Mouse (Mus musculus) spleen, postnatal 4 days (tissue): ENCODE data around the gene Sept8.
"Not testable (repeated sequence)": the region's sequence is repeated elsewhere in the genome, so short reads cannot be mapped to it uniquely, and the experiment has no call there.

Experiments
- DNase-seq, 2 experiments: peaks; one replicate each; pipeline ENCODE4 v3.0.0; 2022; ENCODE audit warnings: low spot score in 2 of 2

Sept8 gene

GRCm38 (mm10) chr11:53525461-53525860 is 6.4 kb downstream of the Sept8 start:
- DNase-seq = no peak

DNA sequence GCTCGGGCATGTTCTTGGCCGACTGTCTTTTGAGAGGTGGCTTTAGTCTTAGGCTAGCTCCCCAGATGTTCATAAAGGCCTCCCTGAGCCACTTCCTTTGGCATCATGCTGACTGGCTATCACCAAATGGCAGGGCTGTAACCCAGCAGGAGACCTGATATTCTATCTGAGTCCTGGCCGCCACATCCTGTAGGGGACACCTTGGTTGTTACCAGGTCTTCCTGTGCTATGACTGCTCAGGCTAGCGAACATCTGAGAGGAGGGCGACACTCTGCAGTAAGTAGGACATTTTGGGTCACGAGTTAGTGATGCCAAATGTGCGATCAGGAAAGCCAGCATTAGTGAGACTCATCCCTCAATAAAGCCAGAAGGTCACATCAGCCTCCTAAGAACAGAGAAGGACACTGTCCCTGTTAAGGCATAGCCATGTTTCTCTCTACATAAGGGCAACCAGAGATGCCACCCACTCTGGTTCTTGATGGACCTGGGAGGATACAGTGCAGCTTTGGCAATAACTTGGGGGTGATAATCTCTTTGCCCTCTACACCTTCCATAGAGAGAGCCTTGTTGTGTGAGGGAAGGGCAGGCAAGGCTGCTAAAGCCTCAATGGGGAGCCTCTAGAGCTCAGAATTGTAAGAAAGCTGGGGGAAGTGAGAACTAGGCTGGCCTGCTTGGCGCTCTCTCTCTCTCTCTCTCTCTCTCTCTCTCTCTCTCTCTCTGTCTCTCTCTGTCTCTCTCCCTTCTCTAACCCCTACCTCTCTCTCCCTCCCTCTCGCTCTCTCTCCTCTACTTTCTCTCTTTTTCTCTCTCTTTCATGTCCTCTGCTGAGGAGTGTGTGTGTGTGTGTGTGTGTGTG is 9.6 kb downstream of the Sept8 start:
- DNase-seq = no peak

DNA sequence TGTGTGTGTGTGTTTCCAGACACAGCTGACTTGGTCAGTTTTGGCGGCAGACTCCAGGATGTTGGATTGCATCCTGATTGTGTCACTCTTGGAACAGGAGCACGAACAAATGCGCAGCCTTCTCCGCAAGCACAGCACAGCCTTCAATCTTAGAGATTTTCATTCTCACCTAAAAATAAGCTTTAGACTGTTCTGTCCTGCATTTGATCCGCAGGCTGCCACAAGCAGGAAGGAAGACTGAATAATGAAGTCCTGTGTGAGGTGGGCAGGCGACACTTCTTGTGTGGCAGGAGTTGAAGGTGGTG is 10.1 kb downstream of the Sept8 start:
- DNase-seq = no peak

- DNase-seq = no peak
Observed at GRCm38 (mm10) chr11:53530001-53530400, 10.9 kb downstream of the Sept8 start.

- no peak for DNase-seq
Observed at GRCm38 (mm10) chr11:53531578-53532230, 12.6 kb downstream of the Sept8 start.

DNA sequence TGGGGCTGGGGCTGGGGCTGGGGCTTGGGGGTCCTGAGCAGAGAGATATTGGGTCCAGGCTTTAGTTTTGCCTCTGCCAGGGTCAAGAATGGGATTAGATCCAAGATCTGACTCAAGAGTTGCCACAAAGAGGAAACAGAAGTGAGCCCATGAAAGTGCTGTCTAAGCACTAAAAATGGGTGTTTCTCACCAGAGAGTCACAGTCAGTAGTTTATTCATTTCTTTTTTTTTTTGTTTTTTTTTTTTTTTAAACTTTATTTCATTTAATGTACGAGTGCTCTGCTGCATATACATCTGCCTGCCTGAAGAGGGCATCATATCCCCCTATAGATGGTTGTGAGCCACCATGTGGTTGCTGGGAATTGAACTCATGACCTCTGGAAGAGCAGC is 13.2 kb downstream of the Sept8 start:
- no peak for DNase-seq

GRCm38 (mm10) chr11:53539002-53539491 is 20.0 kb downstream of the Sept8 start:
- no peak for DNase-seq

- no peak for DNase-seq
Observed at GRCm38 (mm10) chr11:53540394-53540793, 21.3 kb downstream of the Sept8 start.

DNA sequence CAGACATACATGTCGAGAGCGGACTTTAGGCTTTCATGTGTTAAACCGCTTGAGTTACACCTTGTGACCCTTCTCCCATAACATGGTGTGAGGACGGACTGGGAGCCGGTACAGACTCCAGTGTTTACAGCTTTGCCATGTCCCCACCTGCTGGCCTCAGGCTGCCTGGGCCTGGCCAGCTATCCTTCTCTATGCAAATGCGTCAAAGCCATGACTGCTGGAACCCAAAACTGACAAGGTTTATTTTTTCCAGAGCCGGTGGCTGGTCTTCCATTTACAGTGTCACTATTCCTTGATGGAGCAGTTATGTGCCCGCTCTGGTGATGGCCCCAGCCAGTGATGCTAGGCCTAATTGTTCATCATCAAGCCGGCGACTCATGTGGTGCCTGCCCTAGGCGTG is 22.2 kb downstream of the Sept8 start:
- no peak for DNase-seq

DNA sequence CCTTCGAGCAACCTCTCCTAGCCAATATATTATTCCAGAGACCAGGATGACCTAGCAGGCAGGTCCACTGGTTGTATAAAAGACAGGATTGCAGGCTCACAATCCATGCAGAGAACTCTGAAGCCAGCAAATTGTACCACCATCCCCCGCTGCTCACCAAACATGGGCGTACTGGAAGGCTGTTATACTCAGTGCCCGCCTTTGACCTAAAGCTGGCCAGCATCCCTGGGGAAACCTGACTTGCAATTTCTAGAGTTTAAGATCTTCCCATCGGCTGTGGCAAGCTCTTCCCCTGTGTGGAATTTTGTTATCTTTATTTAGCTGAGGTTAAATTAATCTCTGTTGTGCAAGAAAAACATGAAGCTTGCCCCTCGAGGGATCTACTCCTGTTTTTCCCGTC is 24.0 kb downstream of the Sept8 start:
- no peak for DNase-seq

GRCm38 (mm10) chr11:53546271-53546670 is 27.2 kb downstream of the Sept8 start:
- no peak for DNase-seq

DNA sequence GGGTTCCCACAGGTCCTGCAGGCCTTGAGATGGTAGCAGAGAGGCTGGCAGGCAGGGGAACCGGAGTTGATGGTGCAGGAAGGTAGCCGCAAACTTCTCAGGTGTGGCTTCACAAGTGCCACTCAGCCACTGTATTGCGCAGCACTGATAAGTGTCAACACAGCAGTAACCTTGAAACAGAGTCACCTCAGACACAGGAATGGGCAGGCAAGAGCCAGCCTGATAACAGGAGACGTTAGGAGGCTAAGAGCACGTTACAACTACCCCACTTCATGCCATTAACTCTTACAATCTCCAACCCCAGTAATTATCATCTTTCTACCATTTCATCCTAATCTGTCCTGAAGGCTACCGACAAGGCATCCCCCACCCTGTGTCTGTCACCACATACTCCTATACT is 28.5 kb downstream of the Sept8 start:
- no peak for DNase-seq

DNA sequence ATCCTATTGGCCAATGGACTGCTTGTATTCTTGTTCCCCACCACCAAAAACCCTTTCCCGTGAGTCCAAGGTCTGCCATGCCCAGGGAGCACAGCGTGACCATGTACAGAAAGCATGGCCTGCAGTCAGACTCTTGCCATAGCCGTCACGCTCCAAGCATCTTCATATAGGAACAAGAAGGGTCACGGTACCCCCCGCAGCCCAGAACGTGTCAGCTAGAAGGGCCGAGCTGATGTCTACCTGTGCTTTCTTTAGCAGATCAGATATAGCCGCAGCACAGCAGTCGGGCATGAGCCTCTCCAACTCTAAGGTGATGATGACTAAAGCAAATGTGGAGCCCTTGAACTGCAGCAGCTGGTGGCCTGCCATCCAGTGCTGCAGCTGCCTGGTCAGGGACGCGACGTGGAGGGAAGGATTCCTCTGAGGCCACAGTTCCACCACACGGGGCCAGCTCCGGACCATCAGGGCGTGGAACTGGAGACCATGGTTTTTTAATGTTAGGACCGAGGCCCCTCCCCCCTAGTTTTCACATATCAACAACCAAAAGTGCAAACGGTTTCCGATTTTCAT is 29.1 kb downstream of the Sept8 start:
- peak in 1 of 2 experiments; percentile 55 for DNase-seq

GRCm38 (mm10) chr11:53550714-53551113 is 31.7 kb downstream of the Sept8 start:
- DNase-seq = no peak

- DNase-seq = peak; percentile 36 to 65
Observed at GRCm38 (mm10) chr11:53551754-53552153, 32.7 kb downstream of the Sept8 start.

DNA sequence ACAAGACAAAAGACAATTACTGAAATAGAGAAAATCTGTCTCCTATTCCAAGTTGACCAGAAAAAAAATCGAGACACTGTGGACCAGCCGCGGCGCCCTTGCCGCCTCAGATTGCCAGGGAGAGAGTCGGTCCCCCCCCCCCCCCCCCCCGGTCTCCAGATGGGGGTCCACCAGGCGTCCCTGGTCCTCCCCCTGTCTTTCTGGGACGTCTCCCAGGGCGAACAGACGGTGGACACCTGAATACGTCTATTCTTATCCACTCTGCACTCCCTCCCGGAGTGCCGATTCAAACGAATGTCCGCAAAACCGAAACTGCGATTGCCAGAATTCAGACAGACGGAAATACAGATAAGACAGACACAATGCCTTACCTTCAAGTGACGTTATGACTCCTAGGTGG is 37.5 kb downstream of the Sept8 start:
- not testable (repeated sequence) for DNase-seq

DNA sequence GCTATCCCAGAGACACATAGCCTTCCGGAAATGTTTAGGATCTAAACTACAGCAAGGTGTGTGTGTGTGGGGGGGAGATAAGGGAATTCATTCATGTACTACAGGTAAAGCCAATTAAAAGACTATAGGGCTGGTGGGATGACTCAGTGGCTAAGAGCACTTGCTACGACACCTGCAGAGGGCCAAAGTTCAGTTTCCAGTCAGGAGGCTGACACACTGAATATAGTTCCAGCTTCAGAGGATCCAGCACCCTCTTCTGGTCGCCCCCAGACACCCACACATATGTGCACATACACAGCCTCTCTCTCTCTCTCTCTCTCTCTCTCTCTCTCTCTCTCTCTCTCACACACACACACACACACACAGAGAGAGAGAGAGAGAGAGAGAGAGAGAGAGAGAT is 38.9 kb downstream of the Sept8 start:
- DNase-seq = not testable (repeated sequence)

GRCm38 (mm10) chr11:53559980-53560379 is 40.9 kb downstream of the Sept8 start:
- DNase-seq = not testable (repeated sequence)

DNA sequence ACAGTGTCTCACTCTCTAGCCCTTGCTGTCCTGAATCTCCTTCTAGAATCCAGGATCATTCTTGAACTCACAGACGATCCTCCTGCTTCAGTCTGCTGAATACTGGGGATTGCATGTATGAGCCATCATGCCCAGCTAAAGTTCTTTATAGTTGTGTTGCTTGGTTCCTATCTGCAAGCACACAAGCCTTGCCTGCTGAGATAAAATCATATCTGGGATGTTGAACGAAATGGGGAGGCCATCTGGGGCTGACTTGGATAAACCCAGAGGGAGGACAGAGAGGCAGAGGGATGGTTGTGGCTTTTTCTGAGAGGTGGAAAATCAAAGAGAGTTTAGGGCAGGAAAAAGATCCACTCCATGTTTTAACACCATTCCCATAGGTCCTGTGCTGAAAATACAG is 42.9 kb downstream of the Sept8 start:
- DNase-seq = no peak

DNA sequence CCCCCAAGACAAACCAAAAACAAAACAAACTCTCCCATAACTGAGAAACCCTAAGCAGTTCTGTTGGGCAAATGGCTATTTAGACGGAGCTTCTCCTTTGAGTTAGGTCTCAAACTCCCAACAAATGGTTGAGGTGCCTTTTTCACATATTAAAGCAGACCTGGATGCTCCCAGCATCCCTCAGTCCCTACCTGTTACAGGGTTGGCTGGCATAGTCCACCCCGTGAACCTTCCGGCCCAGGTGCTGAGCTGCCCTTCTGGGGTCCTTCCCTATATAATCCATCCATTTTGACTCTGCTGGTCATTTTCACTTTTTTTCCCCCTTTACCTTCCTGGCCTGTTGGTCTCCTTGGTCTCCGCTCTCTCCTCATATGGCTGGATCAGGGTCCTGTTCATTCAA is 47.6 kb downstream of the Sept8 start:
- no peak for DNase-seq

GRCm38 (mm10) chr11:53567224-53568014 is 48.4 kb downstream of the Sept8 start, which contains the start of gene Kif3a:
Gene Kif3a (plus strand): TSS chr11:53567379.
- DNase-seq = peak; percentile 93 to 97

- no peak for DNase-seq
Observed at GRCm38 (mm10) chr11:53580562-53580961, 61.5 kb downstream of the Sept8 start.
